Mouse (Mus musculus): ENCODE measurements at regions not wholly inside any gene's neighbourhood (a gene's known extent, or its start where the extent isn't known, plus 50 kb on each side); places are given as distances from the start of the nearest gene placed in this dataset.

DNA sequence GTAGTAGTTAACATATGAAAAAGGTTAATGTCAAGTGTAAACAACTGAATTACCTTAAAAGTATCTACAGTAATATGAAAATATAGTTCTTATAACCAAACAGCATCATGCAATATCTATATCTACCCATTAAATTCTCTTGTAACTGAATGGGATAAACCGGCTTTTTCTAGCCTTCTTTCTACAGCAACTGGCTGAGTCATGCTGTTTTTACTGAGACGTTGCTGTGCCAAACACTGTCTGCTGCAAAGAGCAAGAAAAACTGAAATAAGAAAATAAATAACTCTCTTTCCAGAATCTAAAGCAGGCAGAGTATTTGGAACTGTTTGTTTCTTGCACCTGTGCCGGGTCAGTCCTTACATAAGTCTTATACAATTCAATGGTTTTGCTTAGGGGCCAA lies 74.0 kb downstream of the Nxf2 start:
- DNase-seq (ENCODE audit: inconsistent age in 2 of 2, low spot score in 1 of 2) = no peak

DNA sequence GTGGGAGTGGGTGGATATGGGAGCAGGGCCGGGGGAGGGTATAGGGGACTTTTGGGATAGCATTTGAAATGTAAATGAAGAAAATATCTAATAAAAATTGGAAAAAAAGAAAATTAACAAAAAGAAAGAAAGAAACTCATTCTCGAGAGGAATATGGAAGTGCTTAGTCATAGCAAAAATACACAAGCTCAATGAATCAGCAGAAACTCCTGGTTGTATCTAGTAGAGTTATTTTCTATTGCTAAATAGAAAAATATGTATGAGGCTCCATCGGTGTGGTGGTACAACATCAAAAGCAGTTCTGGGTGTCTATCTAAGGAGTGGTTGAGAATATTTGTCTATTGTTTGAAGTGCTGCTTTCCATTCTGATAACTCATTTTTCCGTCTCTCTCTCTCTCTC lies 74.9 kb downstream of the Nxf2 start:
- no peak for DNase-seq (ENCODE audit: inconsistent age in 2 of 2, low spot score in 1 of 2)

DNA sequence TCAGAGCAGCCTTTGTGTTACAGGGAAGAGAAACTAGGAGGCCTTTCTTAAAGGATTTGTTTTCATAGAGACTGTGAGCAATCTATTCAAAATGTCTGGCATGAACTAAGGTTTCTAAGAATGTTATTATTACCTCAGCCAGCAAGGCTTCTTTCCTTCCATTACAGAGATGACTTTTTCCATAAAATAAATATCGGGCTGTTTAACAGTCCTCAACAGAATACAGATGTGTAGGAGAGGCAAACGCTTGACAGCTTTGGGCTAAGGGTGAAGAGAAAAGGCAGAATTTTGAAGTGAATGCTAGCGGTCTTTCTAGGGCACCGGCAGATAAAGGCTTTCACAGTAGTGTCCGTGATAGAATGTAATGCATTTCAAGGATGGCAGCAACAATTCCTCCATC lies 73.3 kb upstream of the Armcx2 start:
- DNase-seq (ENCODE audit: inconsistent age in 2 of 2, low spot score in 1 of 2) = no peak

DNA sequence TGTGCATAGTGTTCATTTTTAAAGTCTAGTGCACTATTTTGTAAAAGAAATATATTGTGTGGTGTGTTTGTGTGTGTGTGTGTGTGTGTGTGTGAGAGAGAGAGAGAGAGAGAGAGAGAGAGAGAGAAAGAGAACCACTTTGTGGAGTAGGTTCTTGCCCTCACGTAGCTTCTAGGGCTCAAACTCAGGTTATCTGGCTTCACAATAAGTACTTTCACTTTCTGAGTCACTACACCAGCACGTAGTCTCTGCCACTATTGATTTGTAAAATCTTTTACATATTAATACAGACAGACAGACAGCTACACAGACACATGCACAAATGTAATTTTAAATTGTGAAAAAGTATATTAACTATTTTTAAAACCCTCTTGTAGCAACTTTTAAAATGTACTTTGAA lies 70.9 kb upstream of the Armcx2 start:
- DNase-seq (ENCODE audit: inconsistent age in 2 of 2, low spot score in 1 of 2) = no peak

DNA sequence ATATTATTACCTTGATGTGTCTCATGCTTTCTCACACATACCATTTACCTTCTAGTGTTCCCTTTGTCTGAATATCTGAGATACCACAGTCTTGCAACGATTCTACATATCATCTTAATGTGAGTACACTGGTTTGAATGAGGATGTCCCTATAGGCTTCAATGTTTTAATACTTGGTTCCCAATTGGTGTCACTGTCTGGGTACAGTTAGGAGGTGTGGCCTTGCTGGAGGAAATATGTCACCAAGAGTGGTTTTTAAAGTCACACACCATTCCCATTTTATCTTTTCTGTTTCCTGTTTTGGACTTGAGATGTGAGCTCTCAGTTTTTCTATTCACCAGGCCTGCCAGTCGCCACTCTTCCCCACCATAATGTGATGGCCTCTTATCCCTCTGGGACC lies 69.8 kb upstream of the Armcx2 start:
- DNase-seq (ENCODE audit: inconsistent age in 2 of 2, low spot score in 1 of 2) = no peak

DNA sequence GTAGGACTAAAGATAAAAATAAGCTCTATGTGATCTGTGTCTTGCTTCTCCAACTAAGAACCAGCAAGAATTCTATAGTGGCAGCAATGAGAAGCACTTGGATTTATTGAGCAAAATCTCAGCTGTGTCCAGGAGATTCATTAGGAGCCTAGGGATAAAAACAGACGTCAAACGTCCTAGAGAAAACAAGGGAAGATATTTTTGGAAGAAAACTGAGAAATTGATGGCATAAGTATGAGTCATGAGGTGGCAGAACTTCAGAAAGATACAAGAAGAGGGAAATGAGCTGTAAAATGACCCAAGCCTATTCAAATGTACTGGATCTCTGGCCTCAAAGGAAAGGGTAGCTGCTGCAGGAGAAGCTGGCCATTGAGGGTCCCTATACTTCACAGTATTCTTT lies 65.7 kb upstream of the Armcx2 start:
- DNase-seq (ENCODE audit: inconsistent age in 2 of 2, low spot score in 1 of 2) = peak in 1 of 2 experiments; percentile 61

DNA sequence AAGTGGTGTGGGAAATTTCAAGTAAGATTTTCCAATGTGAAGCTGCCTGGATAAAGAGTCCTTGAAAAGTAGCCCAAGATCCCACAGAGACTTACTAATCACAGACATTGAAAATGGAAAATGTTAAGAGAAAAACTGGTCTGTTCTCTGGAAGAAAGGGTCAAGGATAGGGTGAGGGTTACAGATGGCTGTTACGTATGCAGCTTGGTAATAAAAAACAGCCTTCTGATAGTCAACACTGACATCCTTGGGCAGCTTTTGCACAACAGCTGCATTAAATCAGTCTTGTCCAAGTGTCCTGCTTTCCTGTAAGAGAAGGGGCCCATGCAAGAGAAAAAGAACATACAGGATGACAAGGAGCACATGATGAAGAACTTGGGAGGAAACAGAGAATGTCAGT lies 64.6 kb upstream of the Armcx2 start:
- DNase-seq (ENCODE audit: inconsistent age in 2 of 2, low spot score in 1 of 2) = peak; percentile 50 to 78

DNA sequence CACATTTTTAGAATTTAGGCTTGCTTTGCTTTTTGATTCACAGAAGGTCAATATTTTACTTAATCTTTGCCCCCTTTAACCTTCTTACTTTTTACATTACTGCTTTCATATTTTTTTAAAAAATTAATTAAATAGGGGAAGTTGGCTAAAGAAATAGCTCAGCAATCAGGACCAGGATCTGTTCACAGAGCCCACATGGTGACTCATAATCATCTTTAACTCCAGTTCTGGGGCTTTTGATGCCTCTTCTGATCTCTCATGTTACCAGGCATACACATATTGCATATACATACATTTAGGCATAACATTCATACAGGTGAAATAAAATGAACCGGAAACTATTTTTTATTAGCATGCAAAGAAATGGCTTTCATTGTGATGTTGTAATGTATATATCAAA lies 52.6 kb upstream of the Armcx2 start:
- no peak for DNase-seq (ENCODE audit: inconsistent age in 2 of 2, low spot score in 1 of 2)

Data from adrenal gland, adult (tissue).